Mouse (Mus musculus) liver, embryonic 14.5 days (tissue): Measurements from ENCODE around the gene Olfr1368. TPM values are rescaled to one million over a fixed set of nuclear protein-coding genes. Genes with fewer than 3 reads are reported as not detected.

ENCODE experiments used
- ATAC-seq: fragments of 200-750 bp; cut with Nextera tagmentation; 2 replicates; pipeline ENCODE4 v1.8.0; 2017; ENCODE audit warnings: moderate number of reproducible peaks, mild to moderate bottlenecking, moderate library complexity; ENCODE audit not compliant: insufficient read depth
- DNase-seq, 3 experiments: peaks; one replicate each; pipeline ENCODE4 v3.0.0-alpha.2; 2012 to 2013; ENCODE audit warnings: low read depth in 3 of 3, low spot score in 3 of 3
- H3K27ac ChIP-seq: fragments of 300-500 bp; sonication (generic); 2 replicates; pipeline ENCODE4 v1.5.1; 2014; ENCODE audit warnings: moderate library complexity, mild to moderate bottlenecking, control low read depth, inconsistent platforms
- H3K27me3 ChIP-seq: fragments of 300-500 bp; sonication (generic); 2 replicates; pipeline ENCODE4 v1.6.1; 2014; ENCODE audit warnings: mild to moderate bottlenecking, low read length, moderate library complexity; ENCODE audit not compliant: control insufficient read depth, insufficient read depth
- H3K36me3 ChIP-seq: fragments of 300-500 bp; sonication (generic); replicated peaks from 2 replicates; pipeline ENCODE4 v1.6.1; 2014; ENCODE audit warnings: low read depth; ENCODE audit not compliant: control insufficient read depth, insufficient read depth
- H3K4me1 ChIP-seq, 2 experiments: fragments of 200-500 bp in 1 of 2; fragments of 300-500 bp in 1 of 2; sonication (generic) in 1 of 2; replicated peaks; 2 replicates each; pipeline ENCODE4 v1.6.1; 2012 to 2014; ENCODE audit warnings: antibody characterized with exemption in 1 of 2, inconsistent platforms in 1 of 2, low read length in 1 of 2; ENCODE audit not compliant: control insufficient read depth in 2 of 2, insufficient read depth in 2 of 2
- H3K4me2 ChIP-seq: fragments of 300-500 bp; sonication (generic); 2 replicates; pipeline ENCODE4 v1.6.1; 2014; ENCODE audit warnings: low read depth, mild to moderate bottlenecking, control low read depth, moderate library complexity
- H3K4me3 ChIP-seq, 2 experiments: fragments of 200-500 bp in 1 of 2; fragments of 300-500 bp in 1 of 2; sonication (generic) in 1 of 2; 2 replicates each; pipeline ENCODE4 v1.5.1; 2012 to 2014; ENCODE audit warnings: low read depth in 2 of 2, low read length in 2 of 2, mild to moderate bottlenecking in 2 of 2, control low read depth in 1 of 2, inconsistent platforms in 1 of 2, moderate library complexity in 1 of 2; ENCODE audit not compliant: insufficient read depth in 1 of 2
- H3K9ac ChIP-seq: fragments of 300-500 bp; sonication (generic); replicated peaks from 2 replicates; pipeline ENCODE4 v1.6.1; 2014; ENCODE audit warnings: mild to moderate bottlenecking, control low read depth, moderate library complexity
- H3K9me3 ChIP-seq: fragments of 300-500 bp; sonication (generic); 2 replicates; pipeline ENCODE4 v1.6.1; 2016; ENCODE audit warnings: low read length, mixed read lengths; ENCODE audit not compliant: control insufficient read depth
- CTCF ChIP-seq: IDR thresholded peaks from 2 replicates; pipeline ENCODE4 v1.5.1; 2016; ENCODE audit warnings: antibody characterized with exemption, low read depth, control low read depth
- EP300 ChIP-seq: IDR thresholded peaks from 2 replicates; pipeline ENCODE4 v1.6.1; 2016; ENCODE audit warnings: antibody characterized with exemption, low read depth
- WGBS: fragments of 180-500 bp; shearing (Covaris S2); extraction: QIAGEN DNeasy Blood & Tissue Kit; methylation state at CpG from one replicate; pipeline ENCODE4 v1.1.7; 2014; ENCODE audit not compliant: insufficient replicate concordance; 5-methylcytosine and 5-hydroxymethylcytosine counted together
- polyA plus RNA-seq, 2 experiments: library from polyadenylated mRNA; depleted of rRNA in 1 of 2; stranded (reverse) in 1 of 2; unstranded in 1 of 2; fragments of >200 nt; fragmentation: Nextera tagmentation in 1 of 2; extraction: Ambion mirVana in 1 of 2; gene quantifications; 2 replicates each; pipeline versions ENCODE4 v1.2.1 to v1.2.3; 2012 to 2014

Olfr1368 gene
- polyA plus RNA-seq, 2 experiments, result not detected

DNA sequence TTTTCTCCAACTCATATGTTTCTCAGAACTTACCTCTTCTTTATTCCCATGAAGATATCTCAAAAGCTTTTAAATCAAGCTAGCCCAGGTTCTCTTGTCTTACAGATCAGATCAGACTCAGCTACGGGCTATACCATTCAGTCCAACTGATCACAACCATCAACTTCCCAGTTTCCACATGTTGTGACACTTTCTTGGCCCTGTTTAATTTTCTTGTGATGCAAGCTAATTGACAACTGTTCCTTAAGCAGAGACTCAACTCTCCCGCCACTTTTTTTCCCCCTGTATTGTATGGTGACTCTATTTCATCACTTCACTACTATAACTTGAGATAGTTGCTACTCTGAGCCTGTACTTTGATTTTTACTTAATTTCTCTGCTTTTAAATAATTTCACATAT, 15.9 kb upstream of the Olfr1368 start:
- H3K27me3 ChIP-seq, result peaks cover 17% of the 10 kb centered on the region
- DNase-seq, result no peak
- no peaks in the 10 kb centered on the region for H3K9me3 ChIP-seq
- H3K27ac ChIP-seq, result no peak overlapping the region
- peaks cover 7 to 14% of the 10 kb centered on the region in 2 experiments for H3K4me1 ChIP-seq
- H3K4me2 ChIP-seq, result peak overlapping the region; percentile 94
- WGBS, result 40% methylated on average over 2 of the region's 2 CpGs
- no peaks in the 10 kb centered on the region for H3K36me3 ChIP-seq
- TF ChIP-seq CTCF (no peak), EP300 (no peak)
- peak overlapping the region in 1 of 2 experiments; percentile 78; a peak in 2 of 4 replicates for H3K4me3 ChIP-seq
- peak; percentile 33; the same call in 1 of the 2 replicates for ATAC-seq
- no peak overlapping the region for H3K9ac ChIP-seq

DNA sequence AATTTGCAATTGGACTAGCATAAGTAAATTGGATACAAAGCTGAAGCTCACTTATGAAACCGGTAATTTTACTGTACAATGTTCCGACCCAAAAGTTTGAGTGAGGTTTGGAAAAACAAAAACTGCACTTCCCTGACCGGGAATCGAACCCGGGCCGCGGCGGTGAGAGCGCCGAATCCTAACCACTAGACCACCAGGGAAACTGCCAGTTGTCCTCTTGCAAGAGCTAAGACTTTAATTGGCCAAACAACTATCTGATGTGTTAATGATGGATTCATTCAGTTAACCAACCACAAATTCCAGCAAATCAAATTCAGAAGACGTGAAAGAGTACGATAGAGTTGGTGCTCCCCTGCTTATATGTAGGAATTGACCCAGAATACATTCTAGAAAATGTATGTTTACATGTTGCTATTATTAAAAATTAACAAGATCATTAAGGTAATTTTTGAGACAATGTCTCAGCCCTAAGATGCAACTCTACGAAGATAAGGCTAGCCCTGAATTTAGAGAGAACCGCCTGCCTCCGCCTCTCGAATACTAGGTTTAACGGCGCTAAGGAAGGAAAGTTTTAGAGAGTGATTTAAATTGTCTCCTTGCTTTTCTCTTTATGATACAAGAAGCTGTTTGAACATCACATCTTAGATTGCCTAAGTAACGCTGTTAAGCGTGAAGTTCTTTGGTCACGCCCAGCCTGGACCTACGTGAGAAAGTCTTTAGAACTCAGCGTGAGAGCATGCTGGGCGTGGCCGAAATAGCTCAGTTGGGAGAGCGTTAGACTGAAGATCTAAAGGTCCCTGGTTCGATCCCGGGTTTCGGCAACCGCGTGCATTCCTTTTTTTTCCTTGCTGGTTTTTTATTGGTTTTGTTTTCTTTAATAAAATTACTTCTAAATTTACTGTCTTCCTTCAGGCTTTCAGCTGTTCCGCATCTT, 15.3 kb upstream of the Olfr1368 start:
- WGBS, result under 1% methylated on average over 32 of the region's 32 CpGs
- ATAC-seq, result peak; percentile 85
- H3K27me3 ChIP-seq, result peaks cover 17% of the 10 kb centered on the region
- no peaks in the 10 kb centered on the region for H3K36me3 ChIP-seq
- H3K9ac ChIP-seq, result peak overlapping the region; percentile 51
- H3K4me3 ChIP-seq, result peak overlapping the region; percentile 78
- H3K9me3 ChIP-seq, result no peaks in the 10 kb centered on the region
- peaks cover 5 to 14% of the 10 kb centered on the region in 2 experiments for H3K4me1 ChIP-seq
- H3K27ac ChIP-seq, result no peak overlapping the region
- peak overlapping the region; percentile 94 for H3K4me2 ChIP-seq
- peak; percentile 74 to 87 (median 79) for DNase-seq
- TF ChIP-seq EP300 (peak; percentile 25; the same call in 1 of the 2 replicates), CTCF (no peak)

DNA sequence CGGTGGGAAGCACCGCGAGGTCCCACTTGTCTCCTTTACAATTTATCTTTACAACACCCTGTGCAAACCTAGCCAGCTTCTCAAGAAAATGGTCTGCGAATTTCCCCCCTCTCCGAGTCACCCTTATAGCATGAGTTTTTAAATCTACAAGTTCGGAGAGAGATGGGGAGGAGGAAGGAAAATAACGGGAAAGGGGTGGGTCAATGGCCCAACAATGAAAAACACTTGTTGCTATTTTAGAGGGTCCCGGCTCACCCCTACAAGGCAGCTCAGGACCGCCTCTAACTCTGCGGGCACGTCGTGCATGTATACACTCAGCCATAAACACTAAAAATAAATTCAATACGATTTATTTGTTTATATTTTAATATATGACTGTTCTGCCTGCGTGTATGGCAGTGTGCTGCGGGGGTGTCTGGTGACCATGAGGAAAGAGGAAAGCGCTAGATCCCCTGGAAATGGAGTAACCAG, 14.4 kb upstream of the Olfr1368 start:
- DNase-seq, result no peak
- no peak for ATAC-seq
- peaks cover 5 to 14% of the 10 kb centered on the region in 2 experiments for H3K4me1 ChIP-seq
- H3K9me3 ChIP-seq, result no peaks in the 10 kb centered on the region
- no peaks in the 10 kb centered on the region for H3K36me3 ChIP-seq
- WGBS, result under 1% methylated on average over 16 of the region's 16 CpGs
- peak overlapping the region; percentile 74 to 78 for H3K4me3 ChIP-seq
- TF ChIP-seq CTCF, result no peak
- TF ChIP-seq EP300, result no peak
- peak overlapping the region; percentile 51 for H3K9ac ChIP-seq
- peaks cover 17% of the 10 kb centered on the region for H3K27me3 ChIP-seq
- no peak overlapping the region for H3K27ac ChIP-seq
- peak overlapping the region; percentile 94 for H3K4me2 ChIP-seq

DNA sequence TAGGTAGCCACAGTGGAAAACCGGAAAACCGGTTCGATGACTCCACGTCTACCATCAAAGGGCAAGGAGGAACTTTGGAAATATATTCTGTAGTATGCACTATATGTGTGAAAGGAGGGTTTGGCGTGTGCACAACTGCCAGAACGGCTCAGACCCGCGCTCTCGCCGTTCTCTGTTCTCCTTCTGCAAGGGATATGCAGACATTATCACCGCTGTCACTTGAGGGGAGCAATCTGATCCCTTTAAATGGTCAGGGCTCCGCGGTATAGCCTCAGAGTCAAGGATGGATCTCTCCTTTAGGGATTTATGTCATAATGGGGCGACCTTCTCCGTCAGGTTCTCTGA, 13.8 kb upstream of the Olfr1368 start:
- Histone ChIP-seq H3K36me3 (no peaks in the 10 kb centered on the region), H3K9ac (0 out of 2 replicates have a peak overlapping the region, but pooled peaks have one; percentile 1), H3K27me3 (peaks cover 17% of the 10 kb centered on the region), H3K4me3 (peak overlapping the region; percentile 74 to 78), H3K27ac (no peak overlapping the region), H3K4me1 (peaks cover 5 to 14% of the 10 kb centered on the region in 2 experiments), H3K9me3 (no peaks in the 10 kb centered on the region), H3K4me2 (peak overlapping the region; percentile 94)
- no peak for ATAC-seq
- DNase-seq, result no peak
- TF ChIP-seq EP300 (no peak), CTCF (no peak)
- WGBS, result under 1% methylated on average over 15 of the region's 15 CpGs
